Mouse (Mus musculus): ENCODE measurements around the gene Bmper. TPM values are rescaled to one million over a fixed set of nuclear protein-coding genes. Genes with fewer than 3 reads are reported as not detected.
A peak's percentile ranks its signal among the peaks of the same experiment; 100 is the strongest.

The Bmper gene
- total and polyA plus RNA-seq, 3 experiments = 0.11 TPM; not detected in 2

- ATAC-seq (ENCODE audit: extremely low read depth, insufficient number of reproducible peaks, low FRiP score, poor library complexity, severe bottlenecking) = no peak
These were observed 311.0 kb downstream of the Bmper start for GRCm38 (mm10) chr9:23533870-23534269.

More at GRCm38 (mm10) chr9:23533870-23534269, 311.0 kb downstream of the Bmper start:
- no peaks in the 10 kb centered on the region for H3K9me3 ChIP-seq (replicated peaks)
- peaks cover 3% of the 10 kb centered on the region for H3K27me3 ChIP-seq (ENCODE audit: insufficient read depth, low read length)
- H3K36me3 ChIP-seq (replicated peaks) = no peaks in the 10 kb centered on the region
- no peak overlapping the region for H3K4me3 ChIP-seq (ENCODE audit: low read depth, low read length)
- no peaks in the 10 kb centered on the region for H3K4me1 ChIP-seq (ENCODE audit: insufficient read depth, low read depth, low read length)
- DNase-seq (ENCODE audit: low spot score) = peak; percentile 1
- TF ChIP-seq GATA1 (IDR thresholded peaks at IDR 0.05; ENCODE audit: borderline replicate concordance, low read length) (no peak), CTCF (IDR thresholded peaks at IDR 0.05; ENCODE audit: low read depth, low read length) (peak; percentile 18; the same call in 1 of the 2 replicates), POLR2AphosphoS5 (IDR thresholded peaks at IDR 0.05; ENCODE audit: insufficient replicate concordance, low read depth, low read length) (no peak), TAL1 (conservative IDR thresholded peaks at IDR 0.05; ENCODE audit: low read depth, low read length) (no peak)
